Mouse (Mus musculus) kidney, adult 2 months (tissue): Measurements from ENCODE around the gene L3hypdh.

ENCODE experiments used
- CTCF ChIP-seq: fragments of 200-500 bp; conservative IDR thresholded peaks from 2 replicates; pipeline ENCODE4 v1.5.1; 2011; ENCODE audit warnings: low read depth, mild to moderate bottlenecking, control low read depth, low read length, moderate library complexity, mixed read lengths; ENCODE audit not compliant: insufficient read depth, insufficient read length
- POLR2A ChIP-seq: fragments of 200-500 bp; IDR thresholded peaks from one replicate; pipeline ENCODE4 v1.6.1; 2011; ENCODE audit warnings: low read depth, low read length, control low read depth

GRCm38 (mm10) chr12:72104027-72104426, 18.8 kb upstream of the L3hypdh start:
- TF ChIP-seq CTCF (no peak), POLR2A (no peak)
